Mouse (Mus musculus) brain, embryonic 14.5 days (tissue): ENCODE measurements at regions not wholly inside any gene's neighbourhood (a gene's known extent, or its start where the extent isn't known, plus 50 kb on each side); places are given as distances from the start of the nearest gene placed in this dataset.

Experiments
- CTCF ChIP-seq: fragments of 200-500 bp; IDR thresholded peaks from 2 replicates; pipeline ENCODE4 v1.5.1; 2012; ENCODE audit warnings: inconsistent platforms, mild to moderate bottlenecking, moderate library complexity, borderline replicate concordance; ENCODE audit not compliant: insufficient read depth, insufficient read length; ENCODE audit errors: extremely low read depth
- POLR2A ChIP-seq: fragments of 200-500 bp; IDR thresholded peaks from 2 replicates; pipeline ENCODE4 v1.6.1; 2012; ENCODE audit warnings: mild to moderate bottlenecking, inconsistent platforms, borderline replicate concordance; ENCODE audit not compliant: poor library complexity, insufficient read depth, insufficient read length, severe bottlenecking; ENCODE audit errors: extremely low read depth

DNA sequence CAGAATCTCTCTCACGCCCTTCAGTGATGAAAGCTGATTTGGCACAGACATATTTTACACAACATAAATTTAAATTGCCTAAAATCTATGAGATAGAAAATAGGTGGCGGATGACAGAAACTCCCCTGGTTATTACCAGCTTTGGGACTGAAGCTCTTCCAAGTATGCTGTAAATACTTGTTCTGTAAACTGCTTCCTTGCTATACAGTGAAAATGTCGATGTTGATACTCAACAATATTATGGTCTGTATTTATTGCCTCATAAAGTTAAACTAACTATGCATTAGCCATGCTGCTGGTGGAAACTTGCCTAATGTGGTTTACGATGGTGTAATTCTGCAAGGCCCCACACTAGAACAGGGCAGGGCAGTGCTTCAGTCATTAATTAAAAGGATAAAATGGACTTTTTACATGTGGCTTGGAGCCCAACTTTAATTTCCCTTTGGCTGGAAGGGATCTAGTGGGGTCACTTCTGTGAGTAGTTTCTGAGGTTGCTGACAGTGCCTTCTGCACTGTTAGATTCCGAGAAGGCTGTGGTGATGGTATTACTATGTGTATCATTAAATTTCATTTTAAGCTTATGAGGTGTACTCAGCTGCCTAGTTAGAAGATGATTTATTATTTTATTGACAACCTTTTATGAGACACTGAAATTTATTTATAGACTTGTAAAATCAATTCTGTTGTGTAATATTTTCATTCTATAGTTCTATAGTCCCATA lies 482.0 kb upstream of the Msl3l2 start:
- no peak for TF ChIP-seq CTCF
- TF ChIP-seq POLR2A: no peak
